Mouse (Mus musculus) hindbrain, embryonic 12.5 days (tissue): Measurements from ENCODE around the gene Specc1l. TPM values are rescaled to one million over a fixed set of nuclear protein-coding genes. Genes with fewer than 3 reads are reported as not detected.

ENCODE experiments used
- ATAC-seq: fragments of 200-750 bp; cut with Nextera tagmentation; 2 replicates; pipeline ENCODE4 v1.8.0; 2017; ENCODE audit warnings: moderate TSS enrichment; ENCODE audit not compliant: low FRiP score
- H3K27ac ChIP-seq: fragments of 300-500 bp; sonication (generic); 2 replicates; pipeline ENCODE4 v1.5.1; 2016; ENCODE audit warnings: mild to moderate bottlenecking
- H3K27me3 ChIP-seq: fragments of 300-500 bp; sonication (generic); 2 replicates; pipeline ENCODE4 v1.6.1; 2016; ENCODE audit warnings: mild to moderate bottlenecking
- H3K36me3 ChIP-seq: fragments of 300-500 bp; sonication (generic); 2 replicates; pipeline ENCODE4 v1.6.1; 2016; ENCODE audit warnings: mild to moderate bottlenecking
- H3K4me1 ChIP-seq: fragments of 300-500 bp; sonication (generic); 2 replicates; pipeline ENCODE4 v1.6.1; 2016
- H3K4me2 ChIP-seq: fragments of 300-500 bp; sonication (generic); replicated peaks from 2 replicates; pipeline ENCODE4 v1.6.1; 2016; ENCODE audit warnings: mild to moderate bottlenecking
- H3K4me3 ChIP-seq: fragments of 300-500 bp; sonication (generic); 2 replicates; pipeline ENCODE4 v1.5.1; 2016; ENCODE audit warnings: mild to moderate bottlenecking
- H3K9ac ChIP-seq: fragments of 300-500 bp; sonication (generic); 2 replicates; pipeline ENCODE4 v1.6.1; 2016; ENCODE audit warnings: mild to moderate bottlenecking, moderate library complexity
- H3K9me3 ChIP-seq: fragments of 300-500 bp; sonication (generic); replicated peaks from 2 replicates; pipeline ENCODE4 v1.6.1; 2016; ENCODE audit warnings: mild to moderate bottlenecking
- WGBS: fragments of 180-500 bp; shearing (Covaris S2); methylation state at CpG from one replicate; pipeline ENCODE4 v1.1.7; 2016; 5-methylcytosine and 5-hydroxymethylcytosine counted together
- polyA plus RNA-seq: library from polyadenylated mRNA; unstranded; fragments of >200 nt; fragmentation: Nextera tagmentation; extraction: Ambion mirVana; gene quantifications from 2 replicates; pipeline ENCODE4 v1.2.1, GENCODE M21; 2016

The Specc1l gene
- polyA plus RNA-seq, 1 experiment from 2014 or later, result 51.4 TPM

GRCm38 (mm10) chr10:75324391-75324790 is 112.5 kb downstream of the Specc1l start:
- no peak overlapping the region for H3K4me3 ChIP-seq
- no peaks in the 10 kb centered on the region for H3K36me3 ChIP-seq
- H3K4me2 ChIP-seq, result no peak overlapping the region
- 0 out of 2 replicates have a peak, but pooled peaks cover 2% of the 10 kb centered on the region for H3K4me1 ChIP-seq
- H3K9ac ChIP-seq, result no peak overlapping the region
- H3K27ac ChIP-seq, result no peak overlapping the region
- no peaks in the 10 kb centered on the region for H3K9me3 ChIP-seq
- WGBS, result 74% methylated on average over 10 of the region's 10 CpGs
- peaks cover 11% of the 10 kb centered on the region for H3K27me3 ChIP-seq
- ATAC-seq, result no peak

DNA sequence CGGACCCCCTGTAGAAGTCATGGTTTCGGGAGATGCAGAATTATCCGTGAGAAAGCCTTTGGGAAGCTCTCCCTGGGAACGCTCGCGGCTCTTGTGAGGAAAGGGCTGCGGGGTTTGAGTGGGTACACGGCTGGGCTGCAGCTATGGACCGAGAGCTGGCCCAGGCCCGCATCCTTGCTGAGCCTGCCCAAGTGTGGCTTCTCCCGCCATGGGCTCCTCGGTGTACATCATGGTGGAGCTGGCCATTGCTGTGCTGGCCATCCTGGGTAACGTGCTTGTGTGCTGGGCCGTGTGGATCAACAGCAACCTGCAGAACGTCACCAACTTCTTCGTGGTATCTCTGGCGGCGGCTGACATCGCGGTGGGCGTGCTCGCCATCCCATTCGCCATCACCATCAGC is 113.9 kb downstream of the Specc1l start:
- 95% methylated on average over 23 of the region's 23 CpGs for WGBS
- no peak overlapping the region for H3K9ac ChIP-seq
- ATAC-seq, result no peak
- H3K4me1 ChIP-seq, result 0 out of 2 replicates have a peak, but pooled peaks cover 2% of the 10 kb centered on the region
- no peak overlapping the region for H3K4me2 ChIP-seq
- no peak overlapping the region for H3K27ac ChIP-seq
- H3K4me3 ChIP-seq, result no peak overlapping the region
- no peaks in the 10 kb centered on the region for H3K27me3 ChIP-seq
- no peaks in the 10 kb centered on the region for H3K9me3 ChIP-seq
- no peaks in the 10 kb centered on the region for H3K36me3 ChIP-seq

GRCm38 (mm10) chr10:75326553-75326952 is 114.7 kb downstream of the Specc1l start:
- Histone ChIP-seq H3K36me3 (no peaks in the 10 kb centered on the region), H3K9me3 (no peaks in the 10 kb centered on the region), H3K27me3 (no peaks in the 10 kb centered on the region), H3K4me1 (0 out of 2 replicates have a peak, but pooled peaks cover 2% of the 10 kb centered on the region), H3K27ac (no peak overlapping the region), H3K4me3 (no peak overlapping the region), H3K9ac (no peak overlapping the region), H3K4me2 (no peak overlapping the region)
- WGBS, result 85% methylated on average over 3 of the region's 3 CpGs
- no peak for ATAC-seq

DNA sequence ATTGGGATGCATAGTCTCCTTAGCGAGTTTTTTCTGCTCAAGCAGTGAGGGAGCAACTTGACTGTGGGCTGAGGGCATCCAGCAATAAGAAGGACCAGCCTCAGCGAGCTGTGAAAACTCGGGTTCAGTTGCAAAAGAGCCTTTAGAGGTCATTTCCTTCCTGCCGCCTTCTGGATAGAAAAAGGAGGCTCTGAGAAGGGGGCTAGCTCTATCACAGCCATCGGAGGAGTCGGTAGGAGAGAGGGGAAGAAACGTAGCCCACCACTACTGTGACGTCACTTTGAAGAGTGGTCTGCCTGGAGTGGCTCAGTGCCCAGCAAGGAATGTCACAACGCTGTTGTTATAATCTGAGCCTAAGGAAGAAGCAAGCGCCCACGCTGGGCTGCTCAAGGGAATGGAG is 115.2 kb downstream of the Specc1l start:
- no peak for ATAC-seq
- Histone ChIP-seq H3K4me2 (no peak overlapping the region), H3K36me3 (no peaks in the 10 kb centered on the region), H3K4me1 (0 out of 2 replicates have a peak, but pooled peaks cover 2% of the 10 kb centered on the region), H3K27me3 (no peaks in the 10 kb centered on the region), H3K9me3 (no peaks in the 10 kb centered on the region), H3K27ac (no peak overlapping the region), H3K9ac (no peak overlapping the region), H3K4me3 (no peak overlapping the region)
- WGBS, result 76% methylated on average over 11 of the region's 11 CpGs

- no peak overlapping the region for H3K9ac ChIP-seq
- WGBS, result 34% methylated on average over 4 of the region's 4 CpGs
- no peaks in the 10 kb centered on the region for H3K27me3 ChIP-seq
- no peaks in the 10 kb centered on the region for H3K36me3 ChIP-seq
- H3K4me1 ChIP-seq, result no peaks in the 10 kb centered on the region
- no peak for ATAC-seq
- H3K4me3 ChIP-seq, result no peak overlapping the region
- no peaks in the 10 kb centered on the region for H3K9me3 ChIP-seq
- H3K27ac ChIP-seq, result no peak overlapping the region
- no peak overlapping the region for H3K4me2 ChIP-seq
Observed at GRCm38 (mm10) chr10:75328201-75328704, 116.4 kb downstream of the Specc1l start.

GRCm38 (mm10) chr10:75332268-75332667 is 120.4 kb downstream of the Specc1l start:
- no peak overlapping the region for H3K4me2 ChIP-seq
- no peak overlapping the region for H3K4me3 ChIP-seq
- no peaks in the 10 kb centered on the region for H3K36me3 ChIP-seq
- ATAC-seq, result no peak
- H3K27ac ChIP-seq, result no peak overlapping the region
- no peaks in the 10 kb centered on the region for H3K9me3 ChIP-seq
- H3K4me1 ChIP-seq, result no peaks in the 10 kb centered on the region; the same call in none of the 2 replicates
- WGBS, result 80% methylated on average over 3 of the region's 3 CpGs
- H3K27me3 ChIP-seq, result no peaks in the 10 kb centered on the region
- H3K9ac ChIP-seq, result no peak overlapping the region

DNA sequence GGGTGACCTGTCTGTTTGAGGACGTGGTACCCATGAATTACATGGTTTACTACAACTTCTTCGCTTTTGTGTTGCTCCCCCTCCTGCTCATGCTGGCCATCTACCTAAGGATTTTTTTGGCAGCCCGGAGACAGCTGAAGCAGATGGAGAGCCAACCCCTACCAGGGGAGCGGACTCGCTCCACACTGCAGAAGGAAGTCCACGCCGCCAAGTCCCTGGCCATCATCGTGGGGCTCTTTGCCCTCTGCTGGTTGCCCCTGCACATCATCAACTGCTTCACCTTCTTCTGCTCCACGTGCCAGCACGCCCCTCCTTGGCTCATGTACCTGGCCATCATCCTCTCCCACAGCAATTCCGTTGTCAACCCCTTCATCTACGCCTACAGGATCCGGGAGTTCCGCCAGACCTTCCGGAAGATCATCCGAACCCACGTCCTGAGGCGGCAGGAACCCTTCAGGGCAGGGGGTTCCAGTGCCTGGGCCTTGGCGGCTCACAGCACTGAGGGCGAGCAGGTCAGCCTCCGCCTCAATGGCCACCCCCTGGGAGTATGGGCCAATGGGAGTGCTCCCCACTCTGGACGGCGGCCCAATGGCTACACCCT is 121.4 kb downstream of the Specc1l start:
- 93% methylated on average over 23 of the region's 23 CpGs for WGBS
- no peaks in the 10 kb centered on the region for H3K9me3 ChIP-seq

DNA sequence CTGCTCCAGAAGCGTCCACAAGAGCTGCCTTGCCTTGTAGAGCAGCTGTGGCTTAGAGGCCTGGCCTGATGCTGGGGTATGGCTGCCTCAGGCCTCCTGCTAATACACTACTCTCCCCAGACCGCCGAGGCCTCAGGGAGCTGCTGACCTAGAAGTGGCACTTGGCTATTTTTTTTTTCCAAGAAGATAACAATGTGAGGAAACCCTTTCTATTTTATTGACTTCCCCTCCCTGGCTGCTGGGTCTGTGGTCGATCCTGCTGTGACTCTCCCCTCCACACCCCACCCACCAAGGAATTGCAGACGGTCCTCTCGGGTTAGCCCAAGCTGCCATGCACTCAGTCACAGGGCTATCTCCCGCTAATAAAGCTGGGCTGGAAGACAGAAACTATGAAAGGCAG is 122.3 kb downstream of the Specc1l start:
- Histone ChIP-seq H3K4me1 (no peaks in the 10 kb centered on the region; the same call in none of the 2 replicates), H3K9me3 (no peaks in the 10 kb centered on the region), H3K27me3 (no peaks in the 10 kb centered on the region), H3K4me3 (no peak overlapping the region), H3K36me3 (no peaks in the 10 kb centered on the region), H3K27ac (no peak overlapping the region), H3K4me2 (no peak overlapping the region), H3K9ac (no peak overlapping the region)
- ATAC-seq, result no peak
- WGBS, result 81% methylated on average over 7 of the region's 7 CpGs

More for the DNA sequence above, 121.4 kb downstream of the Specc1l start:
- Histone ChIP-seq H3K4me2 (no peak overlapping the region), H3K27ac (no peak overlapping the region), H3K4me1 (no peaks in the 10 kb centered on the region; the same call in none of the 2 replicates), H3K9ac (no peak overlapping the region), H3K4me3 (no peak overlapping the region), H3K27me3 (no peaks in the 10 kb centered on the region), H3K36me3 (no peaks in the 10 kb centered on the region)
- ATAC-seq, result no peak

- no peaks in the 10 kb centered on the region; the same call in none of the 2 replicates for H3K4me1 ChIP-seq
- no peaks in the 10 kb centered on the region for H3K27me3 ChIP-seq
- 92% methylated on average over 6 of the region's 6 CpGs for WGBS
- H3K4me3 ChIP-seq, result no peak overlapping the region
- H3K9ac ChIP-seq, result no peak overlapping the region
- ATAC-seq, result no peak
- H3K36me3 ChIP-seq, result no peaks in the 10 kb centered on the region
- no peak overlapping the region for H3K27ac ChIP-seq
- H3K4me2 ChIP-seq, result no peak overlapping the region
- H3K9me3 ChIP-seq, result no peaks in the 10 kb centered on the region
Observed at GRCm38 (mm10) chr10:75335075-75335474, 123.2 kb downstream of the Specc1l start.

GRCm38 (mm10) chr10:75337231-75337630 is 125.4 kb downstream of the Specc1l start:
- ATAC-seq, result no peak
- Histone ChIP-seq H3K4me3 (no peak overlapping the region), H3K9me3 (no peaks in the 10 kb centered on the region), H3K27me3 (no peaks in the 10 kb centered on the region), H3K4me1 (no peaks in the 10 kb centered on the region; the same call in none of the 2 replicates), H3K9ac (no peak overlapping the region), H3K27ac (no peak overlapping the region), H3K36me3 (no peaks in the 10 kb centered on the region), H3K4me2 (no peak overlapping the region)
- 82% methylated on average over 10 of the region's 10 CpGs for WGBS

GRCm38 (mm10) chr10:75338852-75339251 is 127.0 kb downstream of the Specc1l start:
- no peaks in the 10 kb centered on the region; the same call in none of the 2 replicates for H3K4me1 ChIP-seq
- H3K4me2 ChIP-seq, result no peak overlapping the region
- no peaks in the 10 kb centered on the region for H3K27me3 ChIP-seq
- 84% methylated on average over 5 of the region's 5 CpGs for WGBS
- H3K4me3 ChIP-seq, result no peak overlapping the region
- H3K9me3 ChIP-seq, result no peaks in the 10 kb centered on the region
- no peak overlapping the region for H3K9ac ChIP-seq
- H3K36me3 ChIP-seq, result no peaks in the 10 kb centered on the region
- no peak for ATAC-seq
- no peak overlapping the region for H3K27ac ChIP-seq

GRCm38 (mm10) chr10:75339377-75339776 is 127.5 kb downstream of the Specc1l start:
- WGBS, result 86% methylated on average over 7 of the region's 7 CpGs
- ATAC-seq, result no peak

DNA sequence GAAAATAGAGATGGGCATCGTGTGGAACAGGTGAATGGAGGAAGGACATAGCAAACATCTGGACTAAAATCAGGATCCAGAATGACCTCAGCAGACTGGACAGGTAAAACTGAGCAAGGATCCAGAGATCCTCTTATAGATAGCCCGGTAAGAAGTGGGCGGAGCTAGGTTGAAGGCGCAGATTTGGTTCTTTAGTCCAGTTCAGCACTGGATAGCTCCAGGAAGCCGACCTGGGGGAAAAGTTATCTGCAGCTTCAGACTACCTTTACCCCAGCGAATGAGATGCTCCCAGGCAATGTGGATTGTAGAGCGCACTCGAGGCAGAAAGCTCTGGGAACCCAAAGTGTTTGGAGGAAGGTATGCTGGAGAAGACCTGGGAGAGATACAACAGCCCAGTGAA is 130.1 kb downstream of the Specc1l start:
- ATAC-seq, result no peak
- Histone ChIP-seq H3K9ac (no peak overlapping the region), H3K4me3 (no peak overlapping the region), H3K27me3 (no peaks in the 10 kb centered on the region), H3K4me1 (no peaks in the 10 kb centered on the region), H3K9me3 (no peaks in the 10 kb centered on the region), H3K4me2 (no peak overlapping the region), H3K36me3 (no peaks in the 10 kb centered on the region), H3K27ac (no peak overlapping the region)
- 41% methylated on average over 8 of the region's 8 CpGs for WGBS

More at GRCm38 (mm10) chr10:75339377-75339776, 127.5 kb downstream of the Specc1l start:
- Histone ChIP-seq H3K9me3 (no peaks in the 10 kb centered on the region), H3K9ac (no peak overlapping the region), H3K36me3 (no peaks in the 10 kb centered on the region), H3K27ac (no peak overlapping the region), H3K4me2 (no peak overlapping the region), H3K4me1 (no peaks in the 10 kb centered on the region; the same call in 1 of the 2 replicates), H3K27me3 (no peaks in the 10 kb centered on the region), H3K4me3 (no peak overlapping the region)
